Mouse (Mus musculus) spleen, adult 2 months (tissue): ENCODE data around the gene Srrm1.

Source experiments
- CTCF ChIP-seq: fragments of 200-500 bp; IDR thresholded peaks from 2 replicates; pipeline ENCODE4 v1.5.1; 2011; ENCODE audit warnings: mild to moderate bottlenecking, inconsistent platforms; ENCODE audit not compliant: insufficient read depth, insufficient read length, insufficient replicate concordance; ENCODE audit errors: extremely low read depth
- POLR2A ChIP-seq: fragments of 200-500 bp; IDR thresholded peaks from 2 replicates; pipeline ENCODE4 v1.6.1; 2011; ENCODE audit warnings: low read depth, low read length, inconsistent platforms

DNA sequence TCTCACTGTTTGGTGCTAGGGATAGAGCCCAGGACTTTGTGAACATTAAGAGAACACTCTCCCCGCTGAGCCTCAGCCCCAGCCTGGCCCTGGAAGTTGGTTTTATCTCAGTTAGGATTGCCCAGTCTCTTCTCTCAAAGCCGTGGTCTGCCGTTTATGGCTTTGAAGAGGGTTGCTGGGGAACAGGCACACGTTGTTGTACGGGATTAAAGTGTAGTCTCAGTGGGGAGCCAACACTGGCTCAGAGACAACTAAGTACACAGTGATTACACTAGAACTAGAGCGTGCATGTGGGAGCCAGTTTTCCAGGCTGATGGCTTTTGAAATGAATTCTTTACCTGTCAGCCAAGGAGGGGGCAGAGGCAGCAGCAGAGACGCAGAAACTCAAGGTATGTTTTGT, 48.8 kb upstream of the Srrm1 start:
- TF ChIP-seq CTCF = no peak
- no peak for TF ChIP-seq POLR2A
